Mouse (Mus musculus): ENCODE data around the gene I830077J02Rik.

DNA sequence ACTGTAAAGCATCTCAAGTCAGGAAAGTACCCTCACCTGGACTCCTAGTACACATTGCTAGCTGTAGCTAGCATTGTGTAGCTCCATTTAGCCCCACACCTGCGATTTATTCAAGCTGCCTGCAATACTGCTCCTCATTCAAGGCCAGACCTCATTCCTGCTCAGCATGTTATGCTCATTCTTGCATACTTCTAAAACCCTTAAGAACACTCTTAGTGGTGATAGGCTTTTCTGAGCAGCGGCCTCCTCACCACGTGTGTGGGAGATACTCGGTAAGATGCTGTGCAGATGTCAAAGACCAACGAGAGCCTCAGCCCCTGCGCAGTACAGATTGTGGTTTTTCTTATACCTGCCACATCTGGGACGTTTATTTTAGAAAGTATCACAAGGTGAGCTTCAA lies 2.6 kb downstream of the I830077J02Rik start:
- TF ChIP-seq CTCF (IDR thresholded peaks at IDR 0.05; ENCODE audit: low read depth, low read length) (no peak), POLR2A (IDR thresholded peaks at IDR 0.05; ENCODE audit: borderline replicate concordance, low read depth, low read length) (no peak)

All from bone marrow macrophage, adult 2 months (primary cell).